Mouse (Mus musculus) mouse trophoblast stem cell (cell line): ENCODE measurements around the gene Ggnbp2.

Experiments used
- in situ Hi-C, 2 experiments: fragments of 300-500 bp; cut with MseI, MboI; formaldehyde crosslinking; loops; 2 replicates in 1 of 2; 3 replicates in 1 of 2; pipeline ENCODE4 v1.15.1; 2025

The Ggnbp2 gene

GRCm38 (mm10) chr11:84825261-84825807 is 45.3 kb downstream of the Ggnbp2 start:
- in situ Hi-C loops: no loop called here

GRCm38 (mm10) chr11:84823484-84823897 is 47.1 kb downstream of the Ggnbp2 start:
- in situ Hi-C loops: no loop called here

GRCm38 (mm10) chr11:84822487-84822886 is 48.1 kb downstream of the Ggnbp2 start:
- in situ Hi-C loops: no loop called here

- in situ Hi-C loops: no loop called here
Measured at GRCm38 (mm10) chr11:84821131-84821770, 49.4 kb downstream of the Ggnbp2 start.

GRCm38 (mm10) chr11:84818961-84819692 is 51.5 kb downstream of the Ggnbp2 start, which contains the start of gene Mrm1:
Mrm1 (minus strand) TSS chr11:84819515.
- in situ Hi-C loops: no loop called here

- in situ Hi-C loops: no loop called here
Measured at GRCm38 (mm10) chr11:84818085-84818960, 52.3 kb downstream of the Ggnbp2 start.

- in situ Hi-C loops: no loop called here
Measured at GRCm38 (mm10) chr11:84817362-84817761, 53.3 kb downstream of the Ggnbp2 start.

- in situ Hi-C loops: no loop called here
Measured at GRCm38 (mm10) chr11:84813724-84814510, 56.7 kb downstream of the Ggnbp2 start.

- in situ Hi-C loops: loop anchor here in 1 of 2 experiments (10.0 kb wide), 1 partner anchor 380 kb away; no protein-coding TSS in a partner anchor
Measured at GRCm38 (mm10) chr11:84804373-84804772, 66.2 kb downstream of the Ggnbp2 start.

- in situ Hi-C loops: loop anchor here in 1 of 2 experiments (10.0 kb wide), 1 partner anchor 293 kb away; no protein-coding TSS in a partner anchor
Measured at GRCm38 (mm10) chr11:84797627-84798353, 72.8 kb downstream of the Ggnbp2 start.

GRCm38 (mm10) chr11:84797026-84797425 is 73.6 kb downstream of the Ggnbp2 start:
- in situ Hi-C loops: loop anchor here in 1 of 2 experiments (10.0 kb wide), 1 partner anchor 292 kb away; no protein-coding TSS in a partner anchor

GRCm38 (mm10) chr11:84794496-84795113 is 76.0 kb downstream of the Ggnbp2 start:
- in situ Hi-C loops: loop anchor here in 1 of 2 experiments (10.0 kb wide), 1 partner anchor 290 kb away; no protein-coding TSS in a partner anchor

GRCm38 (mm10) chr11:84793545-84793944 is 77.1 kb downstream of the Ggnbp2 start:
- in situ Hi-C loops: loop anchor here in 1 of 2 experiments (10.0 kb wide), 1 partner anchor 289 kb away; no protein-coding TSS in a partner anchor

- in situ Hi-C loops: loop anchor here in 1 of 2 experiments (10.0 kb wide), 1 partner anchor 286 kb away; no protein-coding TSS in a partner anchor
Measured at GRCm38 (mm10) chr11:84790383-84790782, 80.2 kb downstream of the Ggnbp2 start.
